Mouse (Mus musculus): ENCODE data around the gene Ttc39b. TPM values are rescaled to one million over a fixed set of nuclear protein-coding genes. Genes with fewer than 3 reads are reported as not detected.
A peak's percentile ranks its signal among the peaks of the same experiment; 100 is the strongest.

Gene Ttc39b
- polyA plus RNA-seq, 1 experiment from 2014 or later = 5.1 TPM

GRCm38 (mm10) chr4:83210437-83210836 is 113.6 kb downstream of the Ttc39b start:
- Histone ChIP-seq H3K4me1 (peaks cover 4% of the 10 kb centered on the region), H3K36me3 (no peaks in the 10 kb centered on the region), H3K4me2 (replicated peaks) (no peak overlapping the region), H3K4me3 (replicated peaks) (no peak overlapping the region), H3K9ac (no peak overlapping the region), H3K9me3 (replicated peaks) (no peaks in the 10 kb centered on the region), H3K27me3 (no peaks in the 10 kb centered on the region), H3K27ac (replicated peaks) (no peak overlapping the region)
- ATAC-seq (ENCODE audit: insufficient number of reproducible peaks, low FRiP score, low TSS enrichment, low read depth) = no peak
- WGBS = 75% methylated on average over 6 of the region's 6 CpGs

GRCm38 (mm10) chr4:83206803-83207586 is 117.1 kb downstream of the Ttc39b start:
- peak; percentile 63; the same call in 1 of the 2 replicates for ATAC-seq (ENCODE audit: insufficient number of reproducible peaks, low FRiP score, low TSS enrichment, low read depth)
- Histone ChIP-seq H3K27me3 (no peaks in the 10 kb centered on the region), H3K4me1 (no peaks in the 10 kb centered on the region), H3K4me2 (replicated peaks) (no peak overlapping the region), H3K36me3 (no peaks in the 10 kb centered on the region), H3K9ac (no peak overlapping the region), H3K27ac (replicated peaks) (no peak overlapping the region), H3K4me3 (replicated peaks) (no peak overlapping the region), H3K9me3 (replicated peaks) (no peaks in the 10 kb centered on the region)
- 61% methylated on average over 10 of the region's 10 CpGs for WGBS

- Histone ChIP-seq H3K9ac (no peak overlapping the region), H3K27ac (replicated peaks) (no peak overlapping the region), H3K4me1 (no peaks in the 10 kb centered on the region), H3K27me3 (no peaks in the 10 kb centered on the region), H3K4me3 (replicated peaks) (no peak overlapping the region), H3K9me3 (replicated peaks) (no peaks in the 10 kb centered on the region), H3K36me3 (no peaks in the 10 kb centered on the region), H3K4me2 (replicated peaks) (no peak overlapping the region)
- no peak for ATAC-seq (ENCODE audit: insufficient number of reproducible peaks, low FRiP score, low TSS enrichment, low read depth)
- 81% methylated on average over 2 of the region's 2 CpGs for WGBS
These were observed 117.6 kb downstream of the Ttc39b start for GRCm38 (mm10) chr4:83206416-83206802.

- Histone ChIP-seq H3K4me1 (no peaks in the 10 kb centered on the region), H3K27me3 (no peaks in the 10 kb centered on the region), H3K9me3 (replicated peaks) (no peaks in the 10 kb centered on the region), H3K27ac (replicated peaks) (no peak overlapping the region), H3K36me3 (no peaks in the 10 kb centered on the region), H3K4me2 (replicated peaks) (no peak overlapping the region), H3K9ac (no peak overlapping the region), H3K4me3 (replicated peaks) (no peak overlapping the region)
- ATAC-seq (ENCODE audit: insufficient number of reproducible peaks, low FRiP score, low TSS enrichment, low read depth) = no peak
- 44% methylated on average over 8 of the region's 8 CpGs for WGBS
These were observed 124.7 kb downstream of the Ttc39b start for GRCm38 (mm10) chr4:83199391-83199790.

GRCm38 (mm10) chr4:83198123-83198522 is 125.9 kb downstream of the Ttc39b start:
- Histone ChIP-seq H3K36me3 (no peaks in the 10 kb centered on the region), H3K4me3 (replicated peaks) (no peak overlapping the region), H3K9me3 (replicated peaks) (no peaks in the 10 kb centered on the region), H3K9ac (no peak overlapping the region), H3K4me2 (replicated peaks) (no peak overlapping the region), H3K4me1 (no peaks in the 10 kb centered on the region), H3K27ac (replicated peaks) (no peak overlapping the region), H3K27me3 (no peaks in the 10 kb centered on the region)
- WGBS = 83% methylated on average over 3 of the region's 3 CpGs
- ATAC-seq (ENCODE audit: insufficient number of reproducible peaks, low FRiP score, low TSS enrichment, low read depth) = no peak

- Histone ChIP-seq H3K4me3 (replicated peaks) (no peak overlapping the region), H3K4me2 (replicated peaks) (no peak overlapping the region), H3K9ac (no peak overlapping the region), H3K27ac (replicated peaks) (no peak overlapping the region), H3K36me3 (no peaks in the 10 kb centered on the region), H3K27me3 (no peaks in the 10 kb centered on the region), H3K9me3 (replicated peaks) (no peaks in the 10 kb centered on the region), H3K4me1 (no peaks in the 10 kb centered on the region)
- ATAC-seq (ENCODE audit: insufficient number of reproducible peaks, low FRiP score, low TSS enrichment, low read depth) = no peak
- 83% methylated on average over 2 of the region's 2 CpGs for WGBS
These were observed 134.3 kb downstream of the Ttc39b start for GRCm38 (mm10) chr4:83189736-83190135.

GRCm38 (mm10) chr4:83187324-83187723 is 136.7 kb downstream of the Ttc39b start:
- WGBS = 76% methylated on average over 1 of the region's 1 CpGs
- H3K27ac ChIP-seq (replicated peaks) = no peak overlapping the region
- no peaks in the 10 kb centered on the region for H3K36me3 ChIP-seq

GRCm38 (mm10) chr4:83186448-83186847 is 137.6 kb downstream of the Ttc39b start:
- Histone ChIP-seq H3K27me3 (no peaks in the 10 kb centered on the region), H3K9ac (no peak overlapping the region), H3K4me2 (replicated peaks) (no peak overlapping the region), H3K4me3 (replicated peaks) (no peak overlapping the region), H3K27ac (replicated peaks) (no peak overlapping the region), H3K4me1 (peaks cover 7% of the 10 kb centered on the region; the same call in 1 of the 2 replicates), H3K36me3 (no peaks in the 10 kb centered on the region), H3K9me3 (replicated peaks) (no peaks in the 10 kb centered on the region)
- 48% methylated on average over 6 of the region's 6 CpGs for WGBS
- ATAC-seq (ENCODE audit: insufficient number of reproducible peaks, low FRiP score, low TSS enrichment, low read depth) = no peak

More at GRCm38 (mm10) chr4:83187324-83187723, 136.7 kb downstream of the Ttc39b start:
- Histone ChIP-seq H3K9me3 (replicated peaks) (no peaks in the 10 kb centered on the region), H3K27me3 (no peaks in the 10 kb centered on the region), H3K9ac (no peak overlapping the region), H3K4me3 (replicated peaks) (no peak overlapping the region), H3K4me2 (replicated peaks) (no peak overlapping the region), H3K4me1 (peaks cover 6% of the 10 kb centered on the region; the same call in 1 of the 2 replicates)
- ATAC-seq (ENCODE audit: insufficient number of reproducible peaks, low FRiP score, low TSS enrichment, low read depth) = no peak

GRCm38 (mm10) chr4:83183288-83183930 is 140.6 kb downstream of the Ttc39b start:
- Histone ChIP-seq H3K9ac (no peak overlapping the region), H3K36me3 (no peaks in the 10 kb centered on the region), H3K4me2 (replicated peaks) (no peak overlapping the region), H3K27me3 (no peaks in the 10 kb centered on the region), H3K4me1 (peaks cover 7% of the 10 kb centered on the region; the same call in 1 of the 2 replicates), H3K9me3 (replicated peaks) (no peaks in the 10 kb centered on the region), H3K27ac (replicated peaks) (no peak overlapping the region), H3K4me3 (replicated peaks) (no peak overlapping the region)
- WGBS = 30% methylated on average over 9 of the region's 9 CpGs
- peak; percentile 57; the same call in 1 of the 2 replicates for ATAC-seq (ENCODE audit: insufficient number of reproducible peaks, low FRiP score, low TSS enrichment, low read depth)

- H3K27me3 ChIP-seq = no peaks in the 10 kb centered on the region
- 41% methylated on average over 8 of the region's 8 CpGs for WGBS
- no peak overlapping the region for H3K4me3 ChIP-seq (replicated peaks)
- H3K27ac ChIP-seq (replicated peaks) = no peak overlapping the region
- H3K4me1 ChIP-seq = peaks cover 7% of the 10 kb centered on the region; the same call in 1 of the 2 replicates
- H3K36me3 ChIP-seq = no peaks in the 10 kb centered on the region
- no peak for ATAC-seq (ENCODE audit: insufficient number of reproducible peaks, low FRiP score, low TSS enrichment, low read depth)
- no peaks in the 10 kb centered on the region for H3K9me3 ChIP-seq (replicated peaks)
- H3K4me2 ChIP-seq (replicated peaks) = no peak overlapping the region
- H3K9ac ChIP-seq = no peak overlapping the region
These were observed 141.6 kb downstream of the Ttc39b start for GRCm38 (mm10) chr4:83182178-83183068.

GRCm38 (mm10) chr4:83177471-83177870 is 146.6 kb downstream of the Ttc39b start:
- no peak overlapping the region for H3K9ac ChIP-seq
- no peaks in the 10 kb centered on the region for H3K27me3 ChIP-seq
- no peak for ATAC-seq (ENCODE audit: insufficient number of reproducible peaks, low FRiP score, low TSS enrichment, low read depth)
- no peak overlapping the region for H3K4me2 ChIP-seq (replicated peaks)
- no peaks in the 10 kb centered on the region for H3K36me3 ChIP-seq
- WGBS = 92% methylated on average over 2 of the region's 2 CpGs
- peaks cover 3% of the 10 kb centered on the region; the same call in 1 of the 2 replicates for H3K4me1 ChIP-seq
- no peak overlapping the region for H3K4me3 ChIP-seq (replicated peaks)
- H3K27ac ChIP-seq (replicated peaks) = no peak overlapping the region
- no peaks in the 10 kb centered on the region for H3K9me3 ChIP-seq (replicated peaks)

Data from embryonic facial prominence, embryonic 15.5 days (tissue).